Mouse (Mus musculus) brain, embryonic 14.5 days (tissue): ENCODE measurements around the gene Cops7b.

ENCODE experiments used
- CTCF ChIP-seq: fragments of 200-500 bp; IDR thresholded peaks from 2 replicates; pipeline ENCODE4 v1.5.1; 2012; ENCODE audit warnings: inconsistent platforms, mild to moderate bottlenecking, moderate library complexity, borderline replicate concordance; ENCODE audit not compliant: insufficient read depth, insufficient read length; ENCODE audit errors: extremely low read depth
- POLR2A ChIP-seq: fragments of 200-500 bp; IDR thresholded peaks from 2 replicates; pipeline ENCODE4 v1.6.1; 2012; ENCODE audit warnings: mild to moderate bottlenecking, inconsistent platforms, borderline replicate concordance; ENCODE audit not compliant: poor library complexity, insufficient read depth, insufficient read length, severe bottlenecking; ENCODE audit errors: extremely low read depth

GRCm38 (mm10) chr1:86551877-86552276 is 30.8 kb upstream of the Cops7b start:
- no peak for TF ChIP-seq POLR2A
- no peak for TF ChIP-seq CTCF
